In the genomic region with DNA sequence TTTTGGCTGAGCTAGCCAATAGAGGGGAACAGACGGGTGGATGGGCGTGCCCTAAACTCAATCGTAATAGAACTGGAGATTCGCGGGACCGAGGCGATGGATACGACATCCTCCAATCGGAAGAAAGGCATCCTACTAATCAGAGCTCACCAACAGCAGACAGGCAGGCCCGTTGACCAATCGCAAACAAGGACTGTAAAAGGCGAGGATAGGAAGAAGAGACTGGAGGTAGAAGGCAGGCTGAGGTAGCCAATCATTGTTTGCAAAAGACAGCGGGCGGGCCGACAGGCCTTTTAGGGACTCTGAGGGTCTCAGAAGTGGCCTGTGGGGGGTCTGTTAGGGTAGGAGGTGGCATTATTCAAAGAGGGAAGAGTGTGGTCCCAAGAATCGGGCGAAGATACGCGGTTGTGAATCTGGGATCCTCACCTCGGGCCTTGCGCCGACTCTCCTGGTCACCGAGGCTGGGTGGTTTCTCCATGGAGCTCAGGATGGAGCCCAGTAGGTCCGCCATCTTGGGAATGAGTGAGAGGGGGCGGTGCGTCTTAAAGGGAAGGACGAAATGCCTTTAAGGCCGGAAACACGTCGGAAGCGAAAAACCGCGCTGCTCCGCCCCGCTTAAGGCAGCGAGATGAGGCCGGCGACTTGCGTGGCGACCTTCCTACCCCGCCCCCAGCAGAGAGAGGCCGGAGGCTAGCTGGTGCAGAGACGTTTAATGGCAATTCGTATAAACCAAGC, we compare ENCODE assay signal across 8 mouse cellular contexts. TPM values are rescaled to one million over a fixed set of nuclear protein-coding genes. Genes with fewer than 3 reads are reported as not detected.
DNase-seq lines count a peak whose midpoint lies in the region; ATAC-seq lines count a peak whose summit lies in the region.

Gene Spag7, minus strand, starts transcription at position 646 of the 735 bp plus-strand sequence.

- 0% methylated on average over 44 of the region's 44 CpGs for WGBS in hindbrain, embryonic 14.5 days

- peaks cover 22% of the 10 kb centered on the region for H3K4me1 ChIP-seq in hindbrain, embryonic 14.5 days (replicated peaks; ENCODE audit: control insufficient read depth, insufficient read depth, low read length)

- no peaks in the 10 kb centered on the region for H3K27me3 ChIP-seq in hindbrain, embryonic 14.5 days (ENCODE audit: control insufficient read depth, insufficient read depth, low read length)

- H3K9ac ChIP-seq in hindbrain, embryonic 14.5 days = peak within 1 kb of the TSS; percentile 85

- H3K9me3 ChIP-seq in hindbrain, embryonic 14.5 days (ENCODE audit: control insufficient read depth, low read length) = no peaks in the 10 kb centered on the region

- H3K4me2 ChIP-seq in hindbrain, embryonic 14.5 days (replicated peaks) = peak within 1 kb of the TSS; percentile 81

- H3K4me3 ChIP-seq in hindbrain, embryonic 14.5 days (replicated peaks; ENCODE audit: low read length) = peak within 1 kb of the TSS; percentile 71

- peaks cover 45% of the 10 kb centered on the region for H3K36me3 ChIP-seq in hindbrain, embryonic 14.5 days (replicated peaks; ENCODE audit: control insufficient read depth, insufficient read depth)

- peak; percentile 100 for DNase-seq in R1 (ENCODE audit: low read depth, low spot score)
- peak; percentile 96 to 97 for DNase-seq in cerebellum, postnatal 25 days
- peak; percentile 97 for DNase-seq in frontal cortex, postnatal 25 days (ENCODE audit: low spot score in 2 of 2)
- DNase-seq in hindbrain, embryonic 14.5 days (ENCODE audit: low spot score) = peak; percentile 96
- DNase-seq in layer of hippocampus, postnatal 36 days = peak; percentile 96 to 97
- DNase-seq in lung, postnatal 36 days = peak; percentile 100
- DNase-seq in retina, postnatal 1 day = peak; percentile 100
- DNase-seq in urinary bladder, adult 18-20 months (ENCODE audit: low spot score in 2 of 2) = peak; percentile 88 to 96

- ATAC-seq in hindbrain, embryonic 14.5 days (ENCODE audit: low FRiP score) = peak; percentile 96

- H3K27ac ChIP-seq in hindbrain, embryonic 14.5 days = peak within 1 kb of the TSS; percentile 98

RNA-seq across cellular contexts. Expression of gene Spag7, which starts in this region (rescaled TPM):
- 94.8 and 115 TPM in 2 replicates for polyA plus RNA-seq in hindbrain, embryonic 14.5 days (2014; fragmentation: Nextera tagmentation; extraction: Ambion mirVana)
- total RNA-seq in layer of hippocampus, postnatal 36 days (2021) = 10 to 100 TPM; 48.2 to 50.8 TPM

Comparison
In these comparisons a context has a peak if more than half of its experiments do, and no peak if none do; other contexts are left out.
1. Peak in every context shown above with its lines: DNase-seq, ATAC-seq, H3K4me3 ChIP-seq and H3K27ac ChIP-seq.